Mouse (Mus musculus): Measurements from ENCODE around the gene Gusb.

GRCm38 (mm10) chr5:130041262-130041661 lies 38.4 kb upstream of the Gusb start:
- no peak for TF ChIP-seq POLR2A (IDR thresholded peaks at IDR 0.05; ENCODE audit: control insufficient read depth, extremely low read depth, insufficient read depth, low read length, poor library complexity)
- TF ChIP-seq CTCF (IDR thresholded peaks at IDR 0.05; ENCODE audit: borderline replicate concordance, control insufficient read depth, extremely low read depth, insufficient read depth, low read length, poor library complexity): no peak

Data from thymus, adult 2 months (tissue).